Mouse (Mus musculus) lung, adult 2 months (tissue): ENCODE measurements around the gene Prl3c1.

Experiments
- CTCF ChIP-seq: fragments of 200-500 bp; IDR thresholded peaks from 2 replicates; pipeline ENCODE4 v1.5.1; 2011; ENCODE audit warnings: mild to moderate bottlenecking, low read length, control low read depth; ENCODE audit not compliant: insufficient read depth
- POLR2A ChIP-seq: fragments of 200-500 bp; IDR thresholded peaks from 2 replicates; pipeline ENCODE4 v1.6.1; 2011; ENCODE audit warnings: low read depth, mild to moderate bottlenecking, control low read depth, low read length, borderline replicate concordance; ENCODE audit errors: extremely low read depth

GRCm38 (mm10) chr13:27241547-27241946 is 45.1 kb downstream of the Prl3c1 start, which contains the start of gene Prl3b1:
- TF ChIP-seq CTCF (no peak), POLR2A (no peak)
